Mouse (Mus musculus) ES-E14 (cell line): ENCODE results near the gene Bcl7a.

Experiments
- CHD2 ChIP-seq: IDR thresholded peaks from 2 replicates; pipeline ENCODE4 v1.6.1; 2014; ENCODE audit warnings: mild to moderate bottlenecking, low read depth, low read length, inconsistent platforms
- HCFC1 ChIP-seq: IDR thresholded peaks from 2 replicates; pipeline ENCODE4 v1.6.1; 2012; ENCODE audit warnings: low read length, inconsistent platforms, borderline replicate concordance; ENCODE audit not compliant: insufficient read depth
- MAFK ChIP-seq: IDR thresholded peaks from 2 replicates; pipeline ENCODE4 v1.6.1; 2014; ENCODE audit warnings: mild to moderate bottlenecking, low read depth, low read length, inconsistent platforms; ENCODE audit not compliant: insufficient read depth
- ZC3H11A ChIP-seq: IDR thresholded peaks from 2 replicates; pipeline ENCODE4 v1.6.1; 2012; ENCODE audit warnings: low read depth, mild to moderate bottlenecking, inconsistent platforms, low read length, borderline replicate concordance
- ZNF384 ChIP-seq: IDR thresholded peaks from 2 replicates; pipeline ENCODE4 v1.6.1; 2012; ENCODE audit warnings: low read depth, low read length, inconsistent platforms

GRCm38 (mm10) chr5:123324242-123324641 is 19.4 kb upstream of the Bcl7a start:
- TF ChIP-seq ZNF384, result no peak
- no peak for TF ChIP-seq MAFK
- TF ChIP-seq HCFC1, result no peak
- TF ChIP-seq CHD2, result no peak
- no peak for TF ChIP-seq ZC3H11A
